Mouse (Mus musculus) urinary bladder, postnatal 36 days (tissue): ENCODE results near the gene Ttc39a.
A peak's percentile ranks its signal among the peaks of the same experiment; 100 is the strongest.
"Not testable (repeated sequence)": the region's sequence is repeated elsewhere in the genome, so short reads cannot be mapped to it uniquely, and the experiment has no call there.

ENCODE experiments used
- DNase-seq, 2 experiments: peaks; one replicate each; pipeline ENCODE4 v3.0.0; 2022; ENCODE audit warnings: low spot score in 2 of 2, mixed read lengths in 1 of 2

The Ttc39a gene

GRCm38 (mm10) chr4:109406486-109407175 lies at the start of gene Ttc39a:
Gene Ttc39a (plus strand): TSS chr4:109406623.
- DNase-seq: peak; percentile 50 to 62

- DNase-seq: no peak
These were observed 28.3 kb upstream of the Ttc39a start for GRCm38 (mm10) chr4:109378107-109378506.

GRCm38 (mm10) chr4:109382457-109382856 lies 24.0 kb upstream of the Ttc39a start:
- DNase-seq: no peak

- DNase-seq: no peak
These were observed 20.8 kb upstream of the Ttc39a start for GRCm38 (mm10) chr4:109385599-109385998.

- DNase-seq: no peak
These were observed 13.1 kb upstream of the Ttc39a start for GRCm38 (mm10) chr4:109393229-109393779.

GRCm38 (mm10) chr4:109393902-109394301 lies 12.5 kb upstream of the Ttc39a start:
- peak in 1 of 2 experiments; percentile 39 for DNase-seq

GRCm38 (mm10) chr4:109394314-109395074 lies 11.9 kb upstream of the Ttc39a start:
- DNase-seq: no peak

GRCm38 (mm10) chr4:109400366-109400980 lies 6.0 kb upstream of the Ttc39a start:
- DNase-seq: no peak

GRCm38 (mm10) chr4:109401176-109401689 lies 5.2 kb upstream of the Ttc39a start:
- no peak for DNase-seq

- DNase-seq: not testable (repeated sequence)
These were observed 1.5 kb upstream of the Ttc39a start for GRCm38 (mm10) chr4:109404908-109405307.

GRCm38 (mm10) chr4:109405415-109405814 lies 1.0 kb upstream of the Ttc39a start:
- DNase-seq: no peak

- DNase-seq: peak in 1 of 2 experiments; percentile 69
These were observed 353 bp upstream of the Ttc39a start for GRCm38 (mm10) chr4:109406054-109406485.

GRCm38 (mm10) chr4:109407176-109407520 lies 725 bp downstream of the Ttc39a start:
- DNase-seq: no peak

- DNase-seq: no peak
These were observed 1.5 kb downstream of the Ttc39a start for GRCm38 (mm10) chr4:109407701-109408485.

- DNase-seq: no peak
These were observed 4.4 kb downstream of the Ttc39a start for GRCm38 (mm10) chr4:109410681-109411376.

GRCm38 (mm10) chr4:109411377-109411967 lies 5.0 kb downstream of the Ttc39a start:
- no peak for DNase-seq

- no peak for DNase-seq
These were observed 5.8 kb downstream of the Ttc39a start for GRCm38 (mm10) chr4:109412233-109412632.

GRCm38 (mm10) chr4:109417998-109418397 lies 11.6 kb downstream of the Ttc39a start:
- no peak for DNase-seq

- no peak for DNase-seq
These were observed 12.6 kb downstream of the Ttc39a start for GRCm38 (mm10) chr4:109419017-109419416.

GRCm38 (mm10) chr4:109419563-109419962 lies 13.1 kb downstream of the Ttc39a start:
- DNase-seq: no peak
